Mouse (Mus musculus): ENCODE measurements around the gene Sh3bp5.

DNA sequence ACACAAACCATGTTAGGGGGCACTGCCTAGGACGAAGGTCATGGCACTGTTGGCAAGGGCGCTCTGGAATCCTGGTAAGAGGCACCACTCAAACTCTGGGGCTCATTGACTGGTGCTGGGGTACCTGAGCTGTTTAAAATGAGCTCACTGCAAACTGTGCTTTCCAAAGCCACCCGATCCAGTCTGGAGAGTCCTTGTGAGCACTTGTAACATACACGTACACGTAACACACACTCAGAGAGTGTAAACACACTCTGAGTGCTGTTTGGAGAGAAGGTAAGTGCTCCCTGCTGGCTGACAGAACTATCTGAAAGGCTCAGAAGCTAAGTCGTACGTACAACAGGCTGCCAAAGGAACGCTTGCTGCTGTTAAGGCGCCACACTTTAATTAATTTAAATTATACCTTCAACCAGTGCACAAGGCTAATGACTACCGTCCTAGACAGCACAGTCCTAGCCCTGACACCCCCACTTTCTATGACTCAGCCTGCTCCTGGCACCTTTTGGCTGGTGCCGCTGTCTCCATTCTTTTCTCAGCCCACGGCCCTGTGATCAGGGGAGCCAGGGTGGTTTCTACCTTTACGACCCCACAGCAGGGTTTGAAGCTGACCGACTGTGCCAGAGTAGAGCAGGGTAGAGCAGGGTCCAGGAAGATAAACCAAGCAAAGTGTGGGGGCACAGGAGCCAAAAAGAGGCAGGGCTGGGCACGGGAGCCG is 18.9 kb downstream of the Sh3bp5 start:
- TF ChIP-seq GATA1 (IDR thresholded peaks at IDR 0.05; ENCODE audit: low read length): no peak
- TF ChIP-seq TAL1 (IDR thresholded peaks at IDR 0.05; ENCODE audit: low read length): no peak
